Mouse (Mus musculus): ENCODE results near the gene Igf1r.
A peak's percentile ranks its signal among the peaks of the same experiment; 100 is the strongest.

The Igf1r gene

DNA sequence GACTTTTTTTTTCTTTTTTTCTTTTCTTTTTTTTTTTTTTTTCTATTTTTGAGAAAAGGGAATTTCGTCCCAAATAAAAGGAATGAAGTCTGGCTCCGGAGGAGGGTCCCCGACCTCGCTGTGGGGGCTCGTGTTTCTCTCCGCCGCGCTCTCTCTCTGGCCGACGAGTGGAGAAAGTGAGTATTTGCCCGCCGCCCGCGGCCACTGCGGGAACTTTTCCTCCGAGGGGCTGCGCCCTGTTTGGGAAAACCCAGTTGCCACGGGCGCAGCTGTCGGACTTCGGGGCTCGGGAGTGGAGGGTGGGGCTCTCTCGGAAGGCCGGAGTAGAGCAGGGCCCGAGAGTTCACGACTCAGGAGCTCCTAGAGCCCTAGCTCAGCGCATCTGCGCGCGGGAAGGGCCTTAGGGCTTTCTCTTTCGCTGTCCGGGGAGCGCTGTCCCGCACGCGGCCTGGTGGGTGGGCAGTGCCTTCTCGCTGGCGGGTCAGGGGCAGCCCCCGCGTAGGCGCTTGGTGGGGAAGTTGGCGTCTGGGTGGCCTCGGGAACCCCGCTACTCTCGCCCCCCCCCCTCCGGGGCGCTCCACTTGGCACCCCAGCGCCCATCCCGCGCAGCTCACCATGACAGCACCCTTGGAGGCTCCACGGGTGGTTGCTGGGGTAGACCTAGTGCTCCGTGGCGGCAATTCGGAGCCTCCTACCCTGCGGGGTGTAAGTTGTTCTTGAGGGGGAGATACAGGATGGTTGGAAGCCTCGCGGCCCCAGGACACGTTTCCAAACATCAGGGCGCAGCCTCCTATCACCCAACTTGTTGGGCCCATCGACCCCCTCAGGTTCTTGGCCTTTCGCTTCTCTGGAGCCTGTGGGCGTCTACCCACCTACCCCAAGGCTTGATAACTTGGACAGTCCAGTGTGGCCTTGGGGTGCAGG, at the start of gene Igf1r:
Gene Igf1r (plus strand): TSS at position 51 of the 924 bp plus-strand sequence.
- peak; percentile 74 for DNase-seq

DNA sequence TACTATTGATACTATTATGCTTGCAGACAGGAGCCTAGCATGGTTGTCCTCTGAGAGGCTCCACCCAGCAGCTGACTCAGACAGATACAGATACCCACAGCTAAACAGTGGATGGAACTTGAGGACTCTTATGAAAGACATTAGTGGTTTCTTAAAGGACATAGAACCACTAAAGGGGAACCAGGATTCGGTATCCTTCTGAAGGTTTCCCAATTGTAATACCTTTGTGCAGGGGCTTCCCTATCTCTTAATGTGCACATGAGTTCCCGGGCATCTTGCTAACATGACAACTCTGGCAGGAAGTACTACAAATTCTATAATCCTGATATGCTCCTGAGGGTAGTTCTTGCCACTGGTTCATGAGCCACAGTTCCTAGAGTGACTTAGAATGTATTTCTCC, 46.3 kb upstream of the Igf1r start:
- DNase-seq: no peak

DNA sequence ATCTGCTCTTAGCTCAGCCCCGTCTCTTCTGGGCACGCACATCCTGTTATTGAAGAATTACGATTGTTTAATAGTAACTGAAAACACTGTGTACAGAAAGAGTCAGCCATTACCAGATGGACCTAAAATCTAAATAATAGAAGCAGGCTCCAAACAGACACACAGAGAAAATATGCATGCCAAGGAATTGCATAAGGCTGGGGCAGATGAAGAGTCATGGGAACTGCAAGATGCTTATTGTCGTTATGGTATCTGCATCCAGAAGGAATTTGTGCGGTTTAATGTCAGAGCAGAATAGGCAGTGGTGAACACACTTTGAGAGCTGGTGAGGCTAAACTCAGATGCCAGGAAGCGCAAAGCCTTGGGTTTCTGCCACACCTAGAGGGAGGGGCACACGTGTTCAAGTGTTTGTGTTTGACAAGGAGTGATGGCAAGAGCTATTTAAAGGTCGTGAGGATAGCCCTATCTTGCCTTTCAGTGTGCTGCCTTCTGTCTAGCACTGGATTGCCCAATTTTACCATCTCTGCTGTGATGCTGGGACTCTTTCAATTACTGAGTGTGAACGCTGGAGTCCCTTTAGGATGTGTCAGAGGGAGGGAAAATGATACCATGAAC, 44.7 kb upstream of the Igf1r start:
- DNase-seq: no peak

DNA sequence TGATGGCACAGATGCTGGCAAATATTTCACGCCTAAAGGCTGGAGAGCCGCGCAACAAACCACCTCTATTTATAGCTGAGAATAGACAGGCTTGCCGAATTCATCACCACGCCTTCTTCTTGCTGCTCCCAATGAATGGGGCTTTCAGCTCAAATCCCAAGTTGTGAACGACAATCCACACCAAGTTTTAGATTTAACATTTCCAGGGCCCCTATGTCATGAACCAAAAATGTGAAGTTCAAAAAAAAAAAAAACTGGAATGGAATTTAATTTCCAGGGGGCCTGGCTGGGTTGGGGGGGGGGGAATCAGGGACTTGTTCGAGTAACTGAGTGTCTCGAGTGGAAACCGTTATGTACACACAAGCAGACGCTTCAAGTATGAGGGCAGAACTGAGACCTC, 42.1 kb upstream of the Igf1r start:
- peak; percentile 30 for DNase-seq

DNA sequence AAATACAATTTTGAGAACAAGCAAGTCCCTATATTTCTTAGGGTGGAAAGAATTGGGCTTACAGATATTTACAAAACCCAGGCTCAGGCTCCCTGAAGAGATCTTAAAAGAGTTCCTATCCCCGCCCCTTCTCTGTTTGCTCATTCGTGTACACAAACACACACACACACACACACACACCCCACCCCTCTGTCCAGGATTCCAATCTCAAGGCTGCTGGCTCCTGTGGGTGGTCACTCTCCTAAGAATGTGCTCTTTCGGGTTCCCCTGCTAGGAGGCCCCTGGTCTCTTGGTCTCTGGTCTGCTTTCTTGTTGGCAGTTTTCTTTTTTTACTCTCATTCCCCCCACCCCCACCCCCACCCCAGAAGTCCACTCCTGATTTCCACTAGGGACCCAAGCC, 41.7 kb upstream of the Igf1r start:
- DNase-seq: peak; percentile 45

DNA sequence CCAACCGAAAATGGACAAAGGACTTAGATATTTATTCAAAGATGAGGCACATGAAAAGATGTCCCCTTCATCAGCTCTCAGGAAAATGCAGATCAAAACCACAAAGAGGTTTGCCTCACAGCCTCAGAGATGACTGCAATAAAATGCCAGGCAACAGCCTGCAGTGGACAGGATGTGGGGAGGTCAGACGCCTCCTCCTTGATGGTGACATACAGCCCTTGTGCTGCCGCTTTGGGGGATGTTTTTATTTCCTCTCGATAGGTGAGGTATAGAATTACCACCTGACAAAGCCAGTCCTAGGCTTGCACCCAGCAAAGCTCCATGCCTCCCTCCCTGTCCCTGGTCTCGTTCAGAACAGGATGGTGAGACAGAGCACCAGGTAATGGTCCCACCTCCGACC, 40.8 kb upstream of the Igf1r start:
- no peak for DNase-seq

DNA sequence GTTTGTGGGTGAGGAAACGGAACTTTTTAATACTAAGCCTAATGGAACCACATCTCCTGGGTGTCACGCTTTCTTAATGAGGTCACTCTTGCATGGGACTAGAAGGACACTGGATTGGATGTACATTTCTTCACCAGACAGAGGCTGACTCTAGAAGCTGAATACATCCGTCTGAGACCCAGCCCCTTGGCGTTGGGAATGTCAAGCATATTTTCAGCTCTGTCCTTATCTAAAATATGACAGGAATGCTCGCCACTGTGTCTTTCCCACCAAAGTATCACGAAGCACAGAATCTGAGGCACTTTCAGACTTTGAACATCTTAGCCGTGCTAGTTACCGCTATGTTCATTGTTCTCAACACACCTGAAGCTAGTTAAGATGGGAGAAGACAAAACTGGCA, 35.7 kb upstream of the Igf1r start:
- no peak for DNase-seq

DNA sequence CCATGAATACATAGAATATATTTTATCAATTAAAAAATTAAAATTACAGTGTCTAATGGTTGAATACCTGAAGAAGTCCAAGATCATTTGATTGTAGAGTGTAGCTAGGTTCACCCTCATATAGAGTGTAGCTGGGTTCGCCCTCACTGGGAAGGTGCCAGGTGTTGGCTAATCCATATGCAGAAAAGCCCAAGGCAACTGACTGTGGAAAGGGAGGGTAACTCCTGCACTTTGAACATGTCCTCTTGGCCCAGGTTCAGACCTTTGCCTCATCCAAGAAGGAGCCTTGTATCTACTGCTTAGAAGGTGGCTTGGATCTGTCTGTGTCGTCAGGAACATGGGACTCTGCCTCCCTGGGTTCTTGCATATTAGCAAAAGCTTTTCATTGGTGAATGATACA, 34.9 kb upstream of the Igf1r start:
- DNase-seq: peak; percentile 63

DNA sequence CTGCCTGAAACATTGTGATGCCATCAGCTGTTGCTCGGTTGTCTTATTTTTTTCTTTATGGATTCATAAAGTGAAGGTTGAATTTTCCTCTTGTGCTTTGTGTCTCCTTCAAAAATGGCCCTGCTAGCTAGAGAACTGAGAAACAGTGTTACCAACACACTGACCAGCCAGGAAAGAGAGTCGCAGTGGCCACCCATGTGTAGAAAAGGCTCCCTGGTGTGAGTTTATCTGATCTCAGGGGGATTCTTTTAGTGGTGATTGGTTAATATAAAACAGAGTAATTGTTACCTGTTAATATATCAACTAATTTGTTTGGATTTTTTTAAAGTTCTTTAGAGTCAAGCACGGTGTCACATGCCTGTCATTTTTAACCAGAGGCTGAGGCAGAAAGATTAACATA, 33.2 kb upstream of the Igf1r start:
- no peak for DNase-seq

DNA sequence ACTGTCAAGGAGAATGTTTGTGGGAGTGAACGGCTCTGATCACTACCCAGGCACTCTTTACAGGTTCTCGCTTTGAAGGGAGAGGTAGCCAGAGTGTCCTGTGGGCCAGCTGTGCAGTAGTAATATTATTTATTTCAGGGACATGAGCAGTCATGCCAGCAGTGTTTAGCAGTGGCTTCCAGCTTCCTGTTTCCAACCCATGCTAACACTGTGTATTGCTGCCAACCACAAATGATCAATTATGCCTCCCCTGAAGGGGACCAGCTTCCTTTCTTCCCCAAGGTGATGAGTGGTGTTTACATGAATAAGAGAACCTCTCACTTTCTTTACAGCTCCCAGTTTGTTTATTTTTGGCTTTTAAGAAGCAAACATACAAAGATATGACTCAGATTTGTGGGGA, 28.4 kb upstream of the Igf1r start:
- no peak for DNase-seq

DNA sequence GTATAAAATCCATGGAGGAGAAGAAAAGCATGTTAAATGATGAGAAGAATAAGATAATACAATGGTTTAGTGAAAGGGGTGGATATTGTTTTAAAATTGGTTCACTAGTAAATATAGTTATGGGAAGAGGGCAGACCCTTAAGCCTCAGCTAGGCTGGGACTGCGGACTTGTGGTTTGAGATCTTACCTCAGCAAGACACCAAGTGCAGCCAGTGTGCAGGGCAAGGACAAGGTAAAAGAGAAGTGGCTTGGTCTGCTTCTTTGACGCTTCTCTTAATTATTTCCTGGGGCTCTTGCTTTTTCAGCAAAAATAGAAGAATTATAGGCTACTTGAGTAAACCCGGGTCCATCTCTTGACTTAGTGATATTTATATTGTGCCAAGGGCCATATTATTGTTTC, 22.5 kb upstream of the Igf1r start:
- no peak for DNase-seq

DNA sequence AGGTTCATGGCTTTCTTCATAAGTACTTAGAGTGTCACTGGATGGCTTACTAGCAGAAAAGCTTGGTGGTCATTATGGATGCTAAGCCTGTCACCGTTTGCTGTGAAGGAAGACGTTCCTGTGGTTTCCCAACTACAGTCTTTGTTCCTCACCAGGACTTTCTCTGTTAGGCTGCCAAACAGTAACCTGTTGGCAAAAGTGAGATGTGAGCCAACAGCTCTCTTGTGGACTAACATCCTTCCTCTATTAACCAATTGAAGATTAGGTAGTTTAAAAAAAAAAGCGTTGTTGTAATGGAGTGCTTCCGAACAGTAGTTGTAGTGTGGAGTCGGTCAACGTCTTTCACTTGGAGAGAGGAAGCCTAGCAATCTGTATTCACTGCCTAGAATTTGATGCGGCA, 15.8 kb upstream of the Igf1r start:
- DNase-seq: no peak

DNA sequence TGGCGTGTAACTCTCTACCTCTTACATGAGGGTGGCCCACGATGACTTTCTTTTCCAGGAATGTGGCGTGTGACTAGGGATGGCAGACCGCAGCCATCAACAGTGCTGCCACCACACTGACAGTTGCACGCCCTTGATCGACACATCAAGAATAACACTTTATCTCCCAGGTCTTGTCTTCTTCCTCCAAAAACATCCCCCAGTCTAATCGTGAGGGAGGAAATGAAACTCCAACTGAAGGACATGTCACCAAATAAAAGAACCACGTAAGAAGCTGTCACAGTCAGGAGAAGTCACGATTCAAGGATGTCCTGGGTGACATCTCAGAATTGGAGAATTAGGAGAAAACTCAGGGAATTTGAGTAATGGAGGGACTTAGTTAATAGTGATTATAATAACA, 8.8 kb upstream of the Igf1r start:
- no peak for DNase-seq

DNA sequence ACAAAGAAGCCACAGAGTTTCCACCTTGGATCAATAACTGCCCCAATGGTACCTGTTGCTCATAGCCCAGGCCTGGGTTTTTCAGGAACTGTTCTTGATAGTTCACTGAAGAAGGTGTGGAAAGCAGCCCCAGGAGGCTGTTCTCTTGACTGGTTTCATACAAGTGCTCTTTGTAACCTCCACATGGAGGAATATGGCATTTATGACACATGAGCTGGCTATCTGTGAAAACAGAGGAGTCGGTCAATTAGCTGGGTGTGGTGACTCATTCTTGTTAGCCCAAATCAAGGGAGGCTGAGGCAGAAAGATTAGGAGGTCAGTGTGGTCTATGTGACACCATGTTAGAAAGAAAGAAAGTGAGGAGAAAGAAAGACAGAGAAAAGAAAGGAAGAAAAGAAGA, 5.7 kb upstream of the Igf1r start:
- DNase-seq: no peak

DNA sequence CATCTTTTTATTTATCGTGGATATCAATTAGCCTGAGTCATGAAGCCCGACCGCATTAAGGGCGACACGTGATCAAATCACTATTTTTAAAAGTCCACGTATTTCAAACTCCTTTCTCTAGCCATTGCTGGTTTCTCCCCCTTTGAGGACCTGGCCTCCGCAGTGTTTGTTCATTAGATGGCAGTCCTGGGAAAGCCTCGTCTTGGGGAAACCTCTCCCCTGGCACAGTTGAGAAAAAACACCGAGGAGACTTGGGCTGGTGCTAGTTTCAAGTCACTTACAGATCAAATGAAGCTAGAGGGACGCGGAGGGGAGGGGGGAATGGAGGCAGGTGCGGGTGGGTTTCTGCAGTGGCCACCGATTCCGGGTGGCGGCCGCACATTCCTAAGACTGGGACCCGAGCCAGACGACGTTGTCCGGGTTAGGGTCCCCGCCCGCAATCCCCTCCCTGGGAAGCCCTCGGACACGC, 2.2 kb upstream of the Igf1r start:
- no peak for DNase-seq

DNA sequence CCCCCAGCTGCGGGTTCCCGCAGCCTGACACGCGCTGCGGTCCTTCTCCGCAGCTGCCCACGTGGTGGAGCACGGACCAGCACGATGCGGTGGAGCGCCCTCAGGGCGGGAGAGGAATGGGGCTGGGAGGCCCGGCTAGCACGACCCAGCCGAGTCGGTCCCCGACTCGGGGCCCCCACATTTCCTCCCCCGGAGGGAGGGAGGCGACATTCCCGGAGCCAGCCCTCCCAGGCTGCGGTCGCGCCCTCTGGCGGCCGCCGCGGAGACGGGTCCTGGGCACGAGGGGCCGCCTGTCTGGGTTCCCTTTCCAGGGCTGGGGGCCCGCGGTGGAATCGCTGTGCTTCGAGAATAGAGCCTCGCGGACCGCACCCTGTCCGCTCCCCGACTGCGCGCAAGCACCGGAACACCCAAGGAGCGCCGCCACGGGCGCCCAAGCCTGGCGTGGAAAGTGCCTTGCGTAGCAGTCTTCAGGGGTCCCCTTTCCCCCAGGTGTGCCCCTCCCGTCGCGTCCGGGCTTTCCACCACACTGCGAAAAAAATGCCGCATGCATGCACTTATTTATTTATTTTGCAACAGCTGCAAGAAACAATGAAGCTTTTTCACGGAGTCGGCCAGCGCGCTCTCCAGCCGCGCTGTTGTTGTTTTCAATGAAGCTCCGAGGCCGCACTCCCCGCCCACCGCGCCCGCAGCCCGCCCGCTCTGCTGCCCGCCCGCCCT, 1.7 kb upstream of the Igf1r start:
- DNase-seq: peak; percentile 90

DNA sequence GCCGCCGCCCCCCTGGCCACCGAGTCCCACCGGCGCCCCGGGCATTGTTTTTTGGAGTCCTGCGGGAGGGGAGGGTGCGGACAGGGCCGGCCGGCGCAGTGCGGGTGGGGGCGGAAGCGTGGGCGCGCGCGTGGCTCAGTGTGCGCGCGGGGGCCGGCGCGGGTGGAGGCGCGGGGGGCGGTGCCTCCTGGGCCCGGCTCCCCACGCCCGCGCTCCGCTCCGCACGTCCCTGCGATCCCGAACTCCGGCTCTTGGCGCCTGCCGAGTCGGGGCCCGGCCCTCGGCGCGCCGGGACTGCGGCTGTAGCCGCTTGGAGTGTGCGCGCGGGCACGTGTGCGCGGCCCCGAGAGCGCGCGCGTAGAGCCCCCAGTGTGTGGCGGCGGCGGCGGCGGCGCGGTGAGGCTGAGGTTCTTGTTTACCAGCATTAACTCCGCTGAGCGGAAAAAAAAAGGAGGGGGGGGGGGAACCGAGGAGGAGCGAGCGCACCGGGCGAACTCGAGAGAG, 1.0 kb upstream of the Igf1r start:
- peak; percentile 97 for DNase-seq

DNA sequence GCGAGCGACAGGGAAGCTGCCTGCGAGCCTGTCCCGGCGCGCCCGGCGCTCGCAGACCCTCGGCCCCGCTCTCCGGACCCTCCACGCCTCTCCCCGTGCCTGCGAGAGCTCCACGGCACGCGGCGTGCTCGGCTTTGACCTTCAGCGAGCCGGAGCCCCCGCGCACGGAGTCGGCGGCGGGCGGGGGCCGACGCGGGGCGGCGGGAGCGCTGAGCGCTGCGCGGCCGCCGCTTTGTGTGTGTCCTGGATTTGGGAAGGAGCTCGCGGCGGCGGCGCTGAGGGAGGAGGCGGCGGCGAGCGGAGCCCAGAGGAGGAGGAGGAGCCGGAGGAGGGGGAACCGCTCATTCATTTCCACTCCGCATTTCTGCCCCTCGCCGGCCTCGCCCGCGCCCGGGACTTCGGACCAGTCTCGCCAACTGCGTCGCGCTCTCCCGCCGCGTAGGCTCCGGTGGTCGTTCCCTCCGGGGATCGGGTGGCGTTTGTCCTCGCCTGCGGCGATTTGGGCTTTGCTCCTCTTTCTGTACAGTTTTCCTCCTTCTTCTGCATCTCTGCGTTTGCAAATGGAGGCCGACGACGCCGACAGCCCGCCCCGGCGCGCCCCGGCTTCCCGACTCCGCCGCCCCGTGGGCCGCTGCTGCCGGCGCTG, 468 bp upstream of the Igf1r start:
- DNase-seq: peak; percentile 90

DNA sequence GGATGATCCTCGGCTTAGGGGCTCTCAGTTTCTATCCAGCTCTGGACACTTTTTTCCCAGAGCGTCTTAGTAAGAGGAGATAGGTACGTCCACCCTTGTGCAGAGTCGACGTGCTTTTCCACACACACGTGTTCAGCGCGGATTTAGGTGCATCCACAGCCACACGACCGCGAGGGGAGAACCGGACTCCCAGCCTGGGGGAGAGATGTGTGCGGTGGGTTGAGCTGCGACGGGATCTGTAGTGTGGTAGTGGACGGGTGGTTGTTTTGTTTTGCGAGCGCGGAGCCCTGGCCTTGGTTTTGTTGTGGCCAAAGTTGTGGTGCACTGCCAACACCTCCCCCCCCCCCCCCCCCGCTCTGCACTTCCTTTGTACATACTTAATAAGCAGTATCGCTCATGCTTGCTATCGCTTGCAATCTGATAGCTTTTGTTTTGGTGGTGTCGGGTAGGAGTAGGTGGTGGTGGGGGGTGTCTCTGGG, 1.2 kb downstream of the Igf1r start:
- peak; percentile 59 for DNase-seq

DNA sequence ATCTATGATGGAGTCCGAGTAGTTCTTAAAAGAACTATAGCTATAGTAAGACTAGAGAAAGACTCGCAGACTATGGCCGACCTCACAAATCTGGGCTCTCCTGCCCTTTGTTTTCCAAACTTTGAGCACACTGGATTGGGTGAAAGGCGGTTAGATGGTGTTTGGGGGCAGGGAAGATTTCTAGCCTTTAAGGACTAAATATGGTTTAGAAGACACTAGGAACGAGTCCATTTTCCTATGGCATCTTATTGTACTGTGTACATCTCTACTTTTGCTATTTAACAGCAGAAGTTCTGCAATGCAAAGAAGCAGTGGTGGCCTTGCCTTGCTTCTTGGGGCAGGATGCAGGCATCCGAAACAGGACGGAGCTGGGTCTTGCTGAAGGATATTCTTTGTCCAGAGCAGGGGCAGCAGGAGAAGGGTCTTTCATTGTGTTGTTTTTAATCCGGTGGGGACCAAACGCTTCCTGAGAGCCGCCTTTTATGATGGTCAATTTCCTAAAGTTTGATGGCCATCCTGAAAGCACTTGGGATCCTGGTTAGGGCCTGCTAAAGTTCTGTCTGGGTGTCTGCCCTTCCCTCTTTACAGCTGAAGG, 2.1 kb downstream of the Igf1r start:
- DNase-seq: no peak

DNA sequence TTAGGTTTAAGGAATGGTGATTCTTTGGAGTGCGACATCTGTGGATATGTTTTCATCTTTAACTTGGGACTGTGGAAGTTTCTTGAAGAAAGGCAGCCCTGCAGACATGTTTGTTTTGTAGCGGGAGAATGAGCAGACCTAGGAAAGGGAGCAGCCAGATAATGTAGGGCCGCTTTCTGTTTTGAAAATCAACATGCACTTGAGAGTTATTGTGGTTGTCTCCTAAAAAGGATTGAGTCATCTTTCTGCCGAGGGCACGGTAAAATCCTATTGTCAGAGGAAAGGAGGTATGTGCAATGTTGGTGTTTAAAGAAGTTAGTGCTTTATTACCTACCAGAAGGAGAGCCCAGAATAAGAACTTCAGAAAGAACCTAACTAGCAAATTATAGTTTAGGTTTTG, 2.6 kb downstream of the Igf1r start:
- DNase-seq: no peak

DNA sequence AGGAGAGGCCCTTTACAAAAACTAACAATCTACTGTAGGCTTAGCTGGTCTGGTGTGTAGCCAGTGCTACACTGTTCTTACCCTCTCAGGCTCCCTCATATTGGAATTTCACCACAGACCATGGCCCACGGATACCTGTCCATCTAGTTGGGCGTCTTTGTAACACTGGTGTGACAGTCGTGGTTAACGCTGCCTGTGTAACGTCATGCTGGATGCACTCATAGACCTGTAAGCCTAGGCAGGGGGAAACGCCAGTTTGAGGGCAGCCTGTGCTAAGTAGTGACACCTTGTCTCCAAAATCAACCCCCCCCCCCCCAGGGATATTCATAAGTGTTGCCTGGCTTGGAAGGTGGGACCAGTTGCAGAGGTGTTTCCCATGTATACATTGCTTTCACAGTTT, 4.7 kb downstream of the Igf1r start:
- DNase-seq: no peak
